Mouse (Mus musculus): Measurements from ENCODE around the gene Cngb1.
A peak's percentile ranks its signal among the peaks of the same experiment; 100 is the strongest.

The Cngb1 gene

DNA sequence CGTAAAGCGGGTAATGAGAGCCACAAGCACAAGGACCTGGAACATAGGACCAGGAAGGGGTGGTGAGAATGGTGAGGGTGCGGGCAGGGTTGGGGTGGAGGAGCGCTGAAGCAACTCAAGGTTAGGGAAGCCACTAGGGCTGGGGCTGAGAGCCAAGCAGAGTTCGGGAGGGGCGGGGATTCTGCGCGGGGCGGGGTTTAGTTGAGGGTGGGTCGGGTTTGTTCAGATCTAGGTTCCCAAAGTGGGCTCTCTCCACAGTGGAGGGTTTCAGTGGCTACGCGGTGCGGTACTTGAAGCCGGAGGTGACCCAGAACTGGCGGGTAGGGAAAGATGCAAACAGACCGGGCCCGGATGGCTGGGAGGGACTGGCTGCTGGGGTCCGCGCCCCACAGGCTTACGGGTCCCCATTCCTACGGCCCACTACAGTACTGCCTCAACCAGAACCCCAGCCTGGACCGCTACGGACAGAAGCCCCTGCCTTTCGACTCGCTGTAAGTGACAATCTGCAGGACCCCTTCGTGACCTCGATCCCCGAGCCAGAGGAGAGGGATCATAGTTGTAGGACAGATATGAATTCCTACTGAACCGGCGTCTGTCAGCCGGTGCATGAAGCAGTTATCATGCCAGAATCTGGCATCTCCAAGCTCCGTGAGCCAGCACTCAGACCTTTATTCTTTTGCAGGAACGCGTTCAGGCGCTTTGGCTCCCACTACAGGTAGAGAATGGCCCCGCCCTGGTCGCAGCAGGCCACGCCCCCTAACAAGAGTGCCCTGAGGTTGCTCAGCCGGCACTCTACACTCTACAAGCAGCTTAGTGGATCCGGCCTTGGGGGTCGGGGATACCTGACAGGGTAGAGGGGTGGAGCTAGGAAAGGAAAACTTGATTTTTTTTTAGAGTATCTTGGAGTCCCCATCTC lies 14.1 kb upstream of the Cngb1 start:
- DNase-seq: peak; percentile 31

- no peak for DNase-seq
These were observed 9.0 kb upstream of the Cngb1 start for GRCm38 (mm10) chr8:95315350-95315749.

- DNase-seq: no peak
These were observed 8.3 kb upstream of the Cngb1 start for GRCm38 (mm10) chr8:95314707-95315106.

DNA sequence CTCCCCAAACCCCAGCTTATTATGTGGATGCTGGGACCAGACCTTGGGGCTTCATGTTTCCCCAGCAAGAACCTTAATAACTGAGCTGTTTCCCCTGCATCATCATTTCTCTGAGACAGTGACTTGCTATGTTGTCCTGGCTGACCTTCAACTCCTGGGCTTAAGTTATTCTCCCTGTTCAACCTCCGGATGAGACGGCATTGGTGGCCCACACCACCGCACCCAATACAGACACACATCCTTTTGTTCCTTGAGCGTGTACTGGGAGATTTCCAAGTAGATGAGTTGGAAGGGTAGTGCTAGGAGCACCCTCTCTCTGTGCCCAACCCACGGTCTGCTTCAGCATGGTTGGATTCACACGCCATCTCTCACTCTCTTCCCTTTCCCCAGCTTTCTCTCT lies 7.5 kb upstream of the Cngb1 start:
- no peak for DNase-seq

DNA sequence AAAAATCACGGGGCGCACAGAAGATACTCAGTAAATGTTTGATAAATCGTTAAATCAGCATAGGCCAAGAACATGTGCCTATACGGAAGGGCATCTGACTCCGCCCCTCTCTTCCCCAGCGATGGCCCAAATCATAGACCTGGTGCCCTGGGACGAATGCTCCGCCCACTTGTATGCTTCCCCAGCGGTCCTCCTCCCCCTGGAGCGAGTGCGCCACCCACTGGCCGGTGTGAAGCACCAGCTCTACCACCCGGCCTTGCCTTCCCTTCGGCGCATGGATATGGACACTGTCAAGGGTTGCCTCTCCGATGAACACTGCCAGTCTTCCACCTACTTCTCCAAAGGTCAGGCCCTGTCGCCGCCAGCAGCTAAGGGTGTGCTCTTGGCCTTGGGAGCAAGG lies 6.5 kb upstream of the Cngb1 start:
- DNase-seq: no peak

DNA sequence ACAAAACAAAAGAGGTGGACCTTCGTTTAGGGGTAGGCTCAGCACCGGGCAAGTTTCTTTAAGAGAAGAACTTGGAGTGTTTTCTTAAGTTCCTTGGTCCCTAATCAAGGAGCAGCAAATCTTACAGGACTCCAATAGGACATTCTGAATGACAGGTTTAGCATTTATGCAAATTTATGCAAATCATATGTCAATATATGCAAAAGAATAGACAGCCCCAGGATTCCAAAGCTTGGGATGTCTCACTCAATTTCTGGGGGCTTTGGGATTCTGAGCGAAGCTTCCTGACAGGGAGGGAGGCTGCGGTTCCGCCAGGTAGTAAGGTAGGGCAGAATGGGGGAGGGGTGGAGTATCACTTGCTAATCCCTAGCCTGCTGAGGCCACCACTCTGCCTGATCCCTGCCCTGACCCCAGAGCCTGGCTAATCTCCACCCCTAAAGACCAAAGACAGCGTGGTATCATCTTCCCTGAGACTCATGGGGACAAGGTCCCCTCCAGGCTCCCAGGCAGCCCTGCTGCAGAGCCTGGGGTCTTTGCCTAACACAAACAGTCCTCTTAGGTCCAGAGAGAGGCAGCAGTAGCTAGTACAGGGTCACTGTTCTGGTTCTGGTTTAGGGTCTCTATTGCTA lies 4.1 kb upstream of the Cngb1 start, which contains the start of gene Tepp:
Tepp (plus strand) TSS at position 225 of the 629 bp plus-strand sequence.
- no peak for DNase-seq

- DNase-seq: no peak
These were observed 859 bp downstream of the Cngb1 start for GRCm38 (mm10) chr8:95305526-95305925.

DNA sequence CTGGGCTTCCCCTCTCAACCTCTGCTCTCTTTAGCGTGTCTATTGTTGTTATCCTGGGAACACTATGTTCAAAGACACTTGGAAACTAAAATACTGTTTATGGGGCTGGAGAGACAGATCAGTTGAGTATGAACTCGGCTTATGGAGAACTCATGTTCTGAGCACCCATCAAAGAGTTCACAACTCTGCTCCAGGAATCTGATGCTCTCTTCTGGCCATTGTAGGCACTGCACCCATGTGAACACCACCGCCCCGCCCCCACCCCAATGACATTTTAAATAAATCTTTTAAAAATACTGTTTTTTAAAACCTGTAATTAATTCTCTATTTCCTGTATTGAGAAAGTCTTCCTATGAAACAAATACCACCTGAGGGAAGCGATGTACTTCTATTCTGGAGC lies 4.0 kb downstream of the Cngb1 start:
- DNase-seq: no peak

DNA sequence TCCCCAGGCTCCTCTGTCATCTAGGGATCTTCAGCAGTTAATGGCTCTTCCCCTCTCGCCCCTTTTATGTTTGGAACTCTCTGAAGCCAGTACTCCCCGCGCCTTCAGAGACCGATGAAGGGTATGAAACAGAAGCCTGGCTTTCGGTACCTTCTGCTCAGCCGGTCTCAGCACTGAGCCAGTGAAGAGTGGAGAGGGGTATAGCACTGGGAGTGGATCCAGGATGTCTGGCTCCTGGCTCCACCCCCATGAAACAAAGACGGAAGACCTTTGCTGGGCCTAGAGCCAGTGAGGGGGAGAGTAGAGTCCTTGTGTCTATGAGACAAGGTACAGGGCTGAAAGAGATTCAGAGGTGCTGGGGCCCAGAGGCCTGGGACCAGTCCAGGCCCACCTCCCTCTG lies 12.5 kb downstream of the Cngb1 start:
- no peak for DNase-seq

GRCm38 (mm10) chr8:95293172-95293571 lies 13.2 kb downstream of the Cngb1 start:
- DNase-seq: no peak

DNA sequence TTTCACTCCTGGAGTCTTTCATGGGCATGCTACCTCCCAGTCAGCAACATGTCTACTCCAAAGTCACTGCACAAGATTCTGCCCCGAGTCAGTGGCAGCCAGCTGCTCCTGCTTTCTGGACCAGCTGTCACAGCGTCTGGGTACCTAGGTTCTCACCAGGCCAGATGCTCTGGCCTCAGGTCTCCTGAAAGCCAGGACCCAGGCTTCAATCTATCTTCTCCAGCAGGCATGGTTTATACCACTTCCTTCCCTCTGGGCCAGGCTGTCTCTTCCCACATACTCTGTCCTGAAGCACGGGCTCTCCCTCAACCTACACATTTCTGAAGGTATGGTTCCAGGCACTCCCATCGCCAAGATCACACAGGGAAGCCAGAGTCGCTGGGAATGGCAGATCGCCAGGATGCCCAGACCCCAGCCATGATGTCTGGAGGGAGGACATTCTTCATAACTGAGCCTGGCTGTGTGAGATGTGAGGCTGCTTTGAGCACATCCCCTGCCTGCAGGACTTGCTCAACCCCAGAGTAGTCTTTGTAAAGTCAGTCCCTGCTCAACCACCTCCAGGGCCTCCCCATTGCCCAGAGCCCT lies 17.2 kb downstream of the Cngb1 start:
- no peak for DNase-seq

- peak; percentile 40 for DNase-seq
These were observed 24.9 kb downstream of the Cngb1 start for GRCm38 (mm10) chr8:95281493-95281892.

- DNase-seq: no peak
These were observed 33.5 kb downstream of the Cngb1 start for GRCm38 (mm10) chr8:95272871-95273270.

DNA sequence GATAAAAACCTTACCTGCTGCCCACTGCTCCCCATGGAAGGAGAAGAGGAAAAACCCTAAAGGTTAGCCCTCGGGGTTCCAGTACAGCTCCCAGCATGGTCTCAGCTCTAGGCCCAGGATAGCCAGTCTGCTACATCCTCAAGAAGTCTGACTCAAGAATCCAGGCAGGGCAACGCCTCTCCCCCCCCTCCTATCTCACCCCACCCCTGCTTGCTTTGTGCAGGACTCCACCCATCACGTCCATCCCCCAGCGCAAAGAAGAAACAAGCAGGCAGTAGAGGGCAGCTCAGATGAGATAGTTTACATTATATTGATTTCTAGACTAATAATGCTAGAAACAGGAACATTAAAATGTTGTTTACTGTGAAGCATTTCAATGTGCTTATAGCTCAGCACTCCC lies 34.5 kb downstream of the Cngb1 start:
- no peak for DNase-seq

DNA sequence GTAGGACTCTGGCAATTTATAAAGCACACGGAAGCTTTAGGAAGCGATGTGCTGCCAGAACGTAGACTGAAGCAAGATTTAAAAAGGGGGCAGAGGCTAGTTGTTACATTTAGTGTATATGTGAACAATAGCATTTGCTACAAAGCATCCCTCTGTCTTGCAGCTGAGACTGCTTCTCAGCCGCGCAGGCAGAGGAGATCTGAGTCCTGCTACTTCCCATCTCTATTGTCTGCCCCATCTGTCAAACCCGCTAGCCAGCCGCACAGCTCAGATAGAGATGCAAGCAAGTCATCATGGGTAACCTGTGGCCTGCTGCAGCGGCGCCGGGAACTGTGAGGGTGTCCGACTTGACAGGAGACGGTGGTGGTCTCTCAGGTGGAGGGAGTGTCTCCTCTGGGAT lies 35.9 kb downstream of the Cngb1 start:
- DNase-seq: no peak

GRCm38 (mm10) chr8:95262181-95262580 lies 44.2 kb downstream of the Cngb1 start:
- DNase-seq: no peak

- DNase-seq: no peak
These were observed 50.8 kb downstream of the Cngb1 start for GRCm38 (mm10) chr8:95255611-95256010.

GRCm38 (mm10) chr8:95254564-95255434 lies 51.6 kb downstream of the Cngb1 start:
- DNase-seq: peak; percentile 99

DNA sequence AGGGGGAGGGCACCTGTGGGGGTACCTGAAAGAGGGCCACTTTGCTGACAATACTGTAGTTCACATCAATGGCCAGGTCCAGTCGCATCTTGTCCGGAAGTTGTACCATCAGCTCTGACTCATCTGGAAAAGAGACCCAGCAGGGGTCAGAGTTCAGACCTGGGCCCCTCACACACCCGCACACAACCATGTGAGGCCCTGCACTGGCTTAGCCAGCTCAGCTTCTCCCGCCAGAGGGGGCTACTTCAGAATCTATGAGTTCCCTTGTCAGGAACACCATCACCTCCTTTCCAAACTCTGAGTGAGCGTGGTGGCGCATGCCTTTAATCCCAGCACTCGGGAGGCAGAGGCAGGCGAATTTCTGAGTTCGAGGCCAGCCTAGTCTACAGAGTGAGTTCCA lies 54.3 kb downstream of the Cngb1 start:
- no peak for DNase-seq

GRCm38 (mm10) chr8:95249847-95250246 lies 56.5 kb downstream of the Cngb1 start:
- DNase-seq: no peak

DNA sequence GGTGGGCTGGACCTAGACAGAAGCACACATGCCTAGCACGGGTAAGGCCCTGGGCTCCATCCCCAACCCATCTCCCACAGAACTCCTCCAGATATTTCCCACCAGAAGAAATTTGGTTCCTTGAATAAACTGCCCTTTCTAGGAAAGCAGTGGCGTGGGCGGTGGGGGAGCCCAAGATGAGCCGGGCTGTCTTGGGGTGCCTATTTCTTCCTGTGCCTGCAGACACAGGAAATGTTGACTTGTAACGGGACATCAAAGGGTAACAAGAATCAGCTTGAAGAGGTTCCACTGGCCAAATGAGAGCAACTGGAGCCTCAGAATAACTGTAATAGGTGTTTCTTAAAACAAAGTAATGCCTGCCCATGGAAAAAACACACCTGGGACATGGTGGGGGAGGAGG lies 59.1 kb downstream of the Cngb1 start:
- DNase-seq: no peak

- DNase-seq: peak; percentile 31
These were observed 61.2 kb downstream of the Cngb1 start for GRCm38 (mm10) chr8:95245180-95245579.

- DNase-seq: no peak
These were observed 62.5 kb downstream of the Cngb1 start for GRCm38 (mm10) chr8:95243853-95244252.

Measured in right cerebral cortex, postnatal 14 days (tissue).